Comparison of ENCODE assay signal across 23 mouse cellular contexts in the genomic region with DNA sequence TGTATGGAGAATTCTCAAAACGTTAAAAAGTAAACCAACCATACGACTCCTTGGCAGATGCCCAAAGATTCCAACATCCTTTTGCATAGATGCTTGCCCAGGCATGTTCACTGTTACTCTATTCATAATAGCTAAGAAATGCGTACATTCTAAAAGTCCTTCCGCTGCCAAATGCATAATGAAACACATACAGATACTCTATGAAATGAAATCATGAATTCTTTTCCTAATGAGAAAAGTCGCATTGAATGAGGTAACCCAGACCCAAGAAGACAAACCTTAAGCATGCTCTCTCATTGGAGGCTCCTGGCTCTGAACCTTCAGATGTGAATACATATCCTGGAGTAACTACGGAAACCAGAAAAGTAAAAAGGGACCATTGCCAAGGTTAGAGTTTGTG. TPM values are rescaled to one million over a fixed set of nuclear protein-coding genes. Genes with fewer than 3 reads are reported as not detected.
DNase-seq lines count a peak whose midpoint lies in the region; ATAC-seq lines count a peak whose summit lies in the region.
"Had no signal": no experiment of that assay in that cellular context is flagged by ENCODE, and none has a peak within 500 bp of the region (broad histone marks: within the 10 kb centered on the region; RNA-seq: fewer than 3 reads in every experiment).

No protein-coding gene starts in this region.

- WGBS in forebrain, embryonic 13.5 days = 67% methylated on average over 6 of the region's 6 CpGs
- 87% methylated on average over 6 of the region's 6 CpGs for WGBS in forebrain, embryonic 10.5 days
- 28% methylated on average over 6 of the region's 6 CpGs for WGBS in embryonic facial prominence, embryonic 15.5 days

- H3K4me3 ChIP-seq in forebrain, embryonic 13.5 days = no peak overlapping the region
- no peak overlapping the region for H3K4me3 ChIP-seq in forebrain, embryonic 10.5 days
- H3K4me3 ChIP-seq in embryonic facial prominence, embryonic 15.5 days (replicated peaks) = no peak overlapping the region
- H3K4me3 ChIP-seq: erythroblast, embryonic 14.5 days; midbrain, embryonic 10.5 days; myocyte had no signal

- peak; percentile 70 for ATAC-seq in forebrain, embryonic 13.5 days
- peak; percentile 67 for ATAC-seq in embryonic facial prominence, embryonic 15.5 days (ENCODE audit: insufficient number of reproducible peaks, low FRiP score, low TSS enrichment, low read depth)
- ATAC-seq: inflammation-experienced regulatory T-cells, adult 6 months had no signal

- no peak overlapping the region for H3K27ac ChIP-seq in forebrain, embryonic 13.5 days
- no peak overlapping the region for H3K27ac ChIP-seq in forebrain, embryonic 10.5 days
- H3K27ac ChIP-seq in embryonic facial prominence, embryonic 15.5 days (replicated peaks) = 0 out of 2 replicates have a peak overlapping the region, but pooled peaks have one; percentile 34
- H3K27ac ChIP-seq: midbrain, embryonic 10.5 days had no signal

- no peak for DNase-seq in forebrain, embryonic 10.5 days (ENCODE audit: extremely low spot score, low spot score)
- DNase-seq in kidney, adult 8-10 months = peak; percentile 17 to 25
- no peak for DNase-seq in kidney, adult 11 months
- DNase-seq in 3T3-L1 (ENCODE audit: low read depth, low spot score) (peak; percentile 77), MN1 (ENCODE audit: low spot score) (no peak)
- DNase-seq in cerebellum, adult 11-12 months = no peak
- DNase-seq: cerebellum, postnatal 10 days; lung, adult 18-20 months; lung, postnatal 4 days; retina, postnatal 1 day; right cerebral cortex, postnatal 4 days; thymus, postnatal 36 days had no signal

- H3K4me2 ChIP-seq in forebrain, embryonic 13.5 days = no peak overlapping the region
- no peak overlapping the region for H3K4me2 ChIP-seq in embryonic facial prominence, embryonic 15.5 days (replicated peaks)
- H3K4me2 ChIP-seq: heart, embryonic 11.5 days had no signal

- H3K36me3 ChIP-seq in forebrain, embryonic 13.5 days (ENCODE audit: poor library complexity, severe bottlenecking) = no peaks in the 10 kb centered on the region
- no peaks in the 10 kb centered on the region for H3K36me3 ChIP-seq in forebrain, embryonic 10.5 days (replicated peaks)
- no peaks in the 10 kb centered on the region for H3K36me3 ChIP-seq in embryonic facial prominence, embryonic 15.5 days
- H3K36me3 ChIP-seq: midbrain, embryonic 10.5 days had no signal

- H3K9ac ChIP-seq in forebrain, embryonic 13.5 days = no peak overlapping the region
- no peak overlapping the region for H3K9ac ChIP-seq in embryonic facial prominence, embryonic 15.5 days

- H3K4me1 ChIP-seq in forebrain, embryonic 13.5 days = no peaks in the 10 kb centered on the region
- H3K4me1 ChIP-seq in forebrain, embryonic 10.5 days = no peaks in the 10 kb centered on the region
- H3K4me1 ChIP-seq in embryonic facial prominence, embryonic 15.5 days = no peaks in the 10 kb centered on the region
- H3K4me1 ChIP-seq: midbrain, embryonic 10.5 days had no signal

- no peaks in the 10 kb centered on the region for H3K27me3 ChIP-seq in forebrain, embryonic 13.5 days
- no peaks in the 10 kb centered on the region for H3K27me3 ChIP-seq in forebrain, embryonic 10.5 days (ENCODE audit: poor library complexity, severe bottlenecking)
- no peaks in the 10 kb centered on the region for H3K27me3 ChIP-seq in embryonic facial prominence, embryonic 15.5 days

- H3K9me3 ChIP-seq in forebrain, embryonic 13.5 days (replicated peaks) = no peaks in the 10 kb centered on the region
- H3K9me3 ChIP-seq in forebrain, embryonic 10.5 days = no peaks in the 10 kb centered on the region
- no peaks in the 10 kb centered on the region for H3K9me3 ChIP-seq in embryonic facial prominence, embryonic 15.5 days (replicated peaks)
- H3K9me3 ChIP-seq: midbrain, embryonic 10.5 days had no signal

RNA-seq across cellular contexts. Expression of a gene that starts 36.2 kb away (rescaled TPM):
- 9.7 and 10.6 TPM in 2 replicates for polyA plus RNA-seq in forebrain, embryonic 13.5 days (2015; fragmentation: Nextera tagmentation; extraction: Ambion mirVana)
- 10.8 and 14.4 TPM in 2 replicates for polyA plus RNA-seq in forebrain, embryonic 10.5 days (2016; fragmentation: Nextera tagmentation; extraction: Ambion mirVana)
- 24.5 and 35.9 TPM in 2 replicates for polyA plus RNA-seq in embryonic facial prominence, embryonic 15.5 days (2015; fragmentation: Nextera tagmentation; extraction: Ambion mirVana)

RNA-seq across cellular contexts. Expression of a gene that starts 49.1 kb away (rescaled TPM):
- polyA plus RNA-seq in forebrain, embryonic 13.5 days (2015; fragmentation: Nextera tagmentation; extraction: Ambion mirVana) = 0.06 TPM in 1 of 2 replicates, not detected in the other
- polyA plus RNA-seq in forebrain, embryonic 10.5 days (2016; fragmentation: Nextera tagmentation; extraction: Ambion mirVana) = not detected in 2 replicates
- 0.09 TPM in 1 of 2 replicates, not detected in the other for polyA plus RNA-seq in embryonic facial prominence, embryonic 15.5 days (2015; fragmentation: Nextera tagmentation; extraction: Ambion mirVana)
- polyA plus RNA-seq: gonadal fat pad, adult 2 months; heart, embryonic 11.5 days; inflammation-experienced regulatory T-cells, adult 6 months; large intestine, adult 2 months; liver, adult 2 months; midbrain, embryonic 10.5 days; myocyte; testis, adult 2 months had no signal

RNA-seq across cellular contexts. Expression of a gene that starts 56.0 kb away (rescaled TPM):
- polyA plus RNA-seq in forebrain, embryonic 13.5 days (2015; fragmentation: Nextera tagmentation; extraction: Ambion mirVana) = not detected in 2 replicates
- polyA plus RNA-seq in forebrain, embryonic 10.5 days (2016; fragmentation: Nextera tagmentation; extraction: Ambion mirVana) = 0.06 and 0.10 TPM in 2 replicates
- polyA plus RNA-seq in embryonic facial prominence, embryonic 15.5 days (2015; fragmentation: Nextera tagmentation; extraction: Ambion mirVana) = not detected in 2 replicates
- polyA plus RNA-seq: erythroblast, embryonic 14.5 days; inflammation-experienced regulatory T-cells, adult 6 months; large intestine, adult 2 months; liver, adult 2 months; myocyte had no signal

RNA-seq across cellular contexts. Expression of a gene that starts 58.7 kb away (rescaled TPM):
- polyA plus RNA-seq in forebrain, embryonic 13.5 days (2015; fragmentation: Nextera tagmentation; extraction: Ambion mirVana) = 180 and 196 TPM in 2 replicates
- polyA plus RNA-seq in forebrain, embryonic 10.5 days (2016; fragmentation: Nextera tagmentation; extraction: Ambion mirVana) = 224 TPM in 2 replicates
- 201 and 206 TPM in 2 replicates for polyA plus RNA-seq in embryonic facial prominence, embryonic 15.5 days (2015; fragmentation: Nextera tagmentation; extraction: Ambion mirVana)

Comparison
In these comparisons a context has a peak if more than half of its experiments do, and no peak if none do; other contexts are left out.
1. DNase-seq: peak in kidney, adult 8-10 months (2 of 2) and 3T3-L1 (single experiment); none in forebrain, embryonic 10.5 days (single experiment), kidney, adult 11 months (single experiment), cerebellum, adult 11-12 months (single experiment) and MN1 (single experiment).